Mouse (Mus musculus) liver, embryonic 14.5 days (tissue): ENCODE data around the gene Use1.
A peak's percentile ranks its signal among the peaks of the same experiment; 100 is the strongest.

ENCODE experiments used
- CTCF ChIP-seq: IDR thresholded peaks from 2 replicates; pipeline ENCODE4 v1.5.1; 2016; ENCODE audit warnings: antibody characterized with exemption, low read depth, control low read depth
- EP300 ChIP-seq: IDR thresholded peaks from 2 replicates; pipeline ENCODE4 v1.6.1; 2016; ENCODE audit warnings: antibody characterized with exemption, low read depth

DNA sequence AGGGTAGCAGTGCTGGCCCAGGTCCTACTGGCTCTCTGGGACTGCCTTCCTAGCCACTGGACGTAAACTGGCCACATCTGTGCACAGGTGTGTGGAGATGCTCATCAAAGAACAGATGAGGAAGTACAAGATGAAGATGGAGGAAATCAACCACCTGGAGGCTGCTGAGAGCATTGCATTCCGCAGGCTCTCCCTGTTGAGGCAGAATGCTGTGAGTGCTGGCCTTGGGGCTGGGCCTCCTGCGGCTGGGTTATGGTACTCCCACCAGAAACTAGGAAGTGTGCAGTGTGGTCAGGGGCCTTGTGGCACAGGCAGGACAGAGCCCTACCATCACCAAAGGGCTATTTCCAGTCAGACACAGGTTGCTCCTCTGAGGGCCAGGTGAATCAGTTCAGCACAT is 8.6 kb upstream of the Use1 start:
- TF ChIP-seq EP300 (no peak), CTCF (peak; percentile 20; the same call in 1 of the 2 replicates)
